Mouse (Mus musculus) CH12.LX (cell line): ENCODE data around the gene Ephx1. TPM values are rescaled to one million over a fixed set of nuclear protein-coding genes. Genes with fewer than 3 reads are reported as not detected.

Experiments used
- DNase-seq: peaks from one replicate; pipeline ENCODE4 v3.0.0-alpha.2; 2013; ENCODE audit errors: extremely low read depth
- H3K27ac ChIP-seq: 2 replicates; pipeline ENCODE4 v1.5.1; 2012; ENCODE audit warnings: low read depth, mild to moderate bottlenecking, control low read depth, moderate library complexity; ENCODE audit not compliant: insufficient read depth
- H3K27me3 ChIP-seq: replicated peaks from 2 replicates; pipeline ENCODE3; 2012; ENCODE audit warnings: inconsistent platforms
- H3K36me3 ChIP-seq, 2 experiments: replicated peaks in 1 of 2; 2 replicates each; pipeline versions ENCODE3 to v1.6.1; 2012; ENCODE audit warnings: inconsistent platforms in 1 of 2, low read length in 1 of 2, mild to moderate bottlenecking in 1 of 2, mixed read lengths in 1 of 2, moderate library complexity in 1 of 2; ENCODE audit not compliant: control insufficient read depth in 1 of 2, insufficient read depth in 1 of 2
- H3K4me1 ChIP-seq, 2 experiments: 2 replicates each; pipeline ENCODE4 v1.6.1; 2012; ENCODE audit warnings: inconsistent platforms in 1 of 2, moderate library complexity in 1 of 2; ENCODE audit not compliant: insufficient read depth in 2 of 2, control insufficient read depth in 1 of 2
- H3K4me2 ChIP-seq: 2 replicates; pipeline ENCODE4 v1.6.1; 2012; ENCODE audit warnings: low read depth, mild to moderate bottlenecking, control low read depth; ENCODE audit not compliant: poor library complexity, insufficient read depth, severe bottlenecking
- H3K4me3 ChIP-seq, 3 experiments: fragments of 150-350 bp in 1 of 3; sonication (generic) in 1 of 3; replicated peaks in 1 of 3; 2 replicates each; pipeline versions ENCODE3 to v1.5.1; 2011 to 2012; ENCODE audit warnings: low read depth in 2 of 3, low read length in 2 of 3, mild to moderate bottlenecking in 2 of 3, moderate library complexity in 2 of 3, control low read depth in 1 of 3, improper control_type of control experiment in 1 of 3, inconsistent platforms in 1 of 3, mixed read lengths in 1 of 3; ENCODE audit not compliant: poor library complexity in 1 of 3
- H3K79me2 ChIP-seq: replicated peaks from 2 replicates; pipeline ENCODE4 v1.6.1; 2012; ENCODE audit warnings: mild to moderate bottlenecking, moderate library complexity; ENCODE audit not compliant: control insufficient read depth, poor library complexity, insufficient read depth, severe bottlenecking; ENCODE audit errors: extremely low read depth
- H3K9ac ChIP-seq: 2 replicates; pipeline ENCODE4 v1.6.1; 2012; ENCODE audit warnings: low read depth, mild to moderate bottlenecking, control low read depth, moderate library complexity; ENCODE audit not compliant: insufficient read depth
- H3K9me3 ChIP-seq: replicated peaks from 2 replicates; pipeline ENCODE3; 2012; ENCODE audit warnings: low read length, inconsistent platforms, mixed read lengths
- BHLHE40 ChIP-seq: IDR thresholded peaks from 2 replicates; pipeline ENCODE4 v1.6.1; 2011; ENCODE audit warnings: mild to moderate bottlenecking, low read depth, low read length, improper control_type of control experiment
- CHD1 ChIP-seq: IDR thresholded peaks from 2 replicates; pipeline ENCODE4 v1.6.1; 2012; ENCODE audit warnings: low read depth, low read length, improper control_type of control experiment, inconsistent platforms
- CTCF ChIP-seq, 2 experiments: IDR thresholded peaks in 1 of 2; conservative IDR thresholded peaks in 1 of 2; 2 replicates each; pipeline ENCODE4 v1.5.1; 2011 to 2012; ENCODE audit warnings: low read depth in 2 of 2, low read length in 2 of 2, improper control_type of control experiment in 1 of 2, inconsistent platforms in 1 of 2, mild to moderate bottlenecking in 1 of 2, moderate library complexity in 1 of 2
- E2F4 ChIP-seq: IDR thresholded peaks from 2 replicates; pipeline ENCODE4 v1.6.1; 2011; ENCODE audit warnings: low read depth, low read length, improper control_type of control experiment; ENCODE audit not compliant: insufficient replicate concordance
- GABPA ChIP-seq: IDR thresholded peaks from 2 replicates; pipeline ENCODE4 v1.6.1; 2012; ENCODE audit warnings: low read depth, low read length, improper control_type of control experiment, inconsistent platforms; ENCODE audit not compliant: insufficient replicate concordance
- HCFC1 ChIP-seq: IDR thresholded peaks from 2 replicates; pipeline ENCODE4 v1.6.1; 2012; ENCODE audit warnings: low read depth, mild to moderate bottlenecking, inconsistent platforms, low read length, improper control_type of control experiment
- JUN ChIP-seq: IDR thresholded peaks from 2 replicates; pipeline ENCODE4 v1.6.1; 2011; ENCODE audit warnings: low read depth, mild to moderate bottlenecking, low read length, improper control_type of control experiment, moderate library complexity; ENCODE audit not compliant: insufficient read depth
- JUND ChIP-seq: conservative IDR thresholded peaks from 2 replicates; pipeline ENCODE4 v1.6.1; 2011; ENCODE audit warnings: low read depth, low read length, improper control_type of control experiment
- MAFK ChIP-seq: IDR thresholded peaks from 2 replicates; pipeline ENCODE4 v1.6.1; 2011; ENCODE audit warnings: low read length, improper control_type of control experiment; ENCODE audit not compliant: insufficient replicate concordance
- MAX ChIP-seq: IDR thresholded peaks from 2 replicates; pipeline ENCODE4 v1.6.1; 2011; ENCODE audit warnings: low read length, improper control_type of control experiment
- MEF2A ChIP-seq: IDR thresholded peaks from 2 replicates; pipeline ENCODE4 v1.6.1; 2014; ENCODE audit warnings: low read depth, mild to moderate bottlenecking, inconsistent platforms, low read length, improper control_type of control experiment, borderline replicate concordance
- NRF1 ChIP-seq: IDR thresholded peaks from 2 replicates; pipeline ENCODE4 v1.6.1; 2014; ENCODE audit warnings: low read depth, mild to moderate bottlenecking, inconsistent platforms, low read length, improper control_type of control experiment, moderate library complexity
- POLR2AphosphoS2 ChIP-seq: IDR thresholded peaks from 2 replicates; pipeline ENCODE4 v1.6.1; 2011; ENCODE audit warnings: low read depth, low read length, improper control_type of control experiment
- RAD21 ChIP-seq: IDR thresholded peaks from 2 replicates; pipeline ENCODE4 v1.6.1; 2011; ENCODE audit warnings: low read depth, mild to moderate bottlenecking, low read length, improper control_type of control experiment, moderate library complexity
- TBP ChIP-seq: conservative IDR thresholded peaks from 2 replicates; pipeline ENCODE4 v1.6.1; 2011; ENCODE audit warnings: low read depth, low read length, improper control_type of control experiment
- USF1 ChIP-seq: IDR thresholded peaks from 2 replicates; pipeline ENCODE4 v1.6.1; 2014; ENCODE audit warnings: low read depth, mild to moderate bottlenecking, inconsistent platforms, low read length, improper control_type of control experiment
- USF2 ChIP-seq: conservative IDR thresholded peaks from 2 replicates; pipeline ENCODE4 v1.6.1; 2011; ENCODE audit warnings: low read depth, low read length, improper control_type of control experiment
- ZKSCAN1 ChIP-seq: IDR thresholded peaks from 2 replicates; pipeline ENCODE4 v1.6.1; 2012; ENCODE audit warnings: low read depth, inconsistent platforms, low read length, improper control_type of control experiment, borderline replicate concordance
- dilution Hi-C: fragments of 300-500 bp; cut with MboI; formaldehyde crosslinking; loops from 2 replicates; pipeline ENCODE4 v1.14.3; 2020; ENCODE audit warnings: low sequenced_read_pairs; ENCODE audit not compliant: extremely low pct_unique_long_range_greater_than_20kb, extremely low pct_ligation_motif_present
- in situ Hi-C: fragments of 300-500 bp; cut with MboI; formaldehyde crosslinking; loops from 3 replicates; pipeline ENCODE4 v1.14.3; 2019; ENCODE audit warnings: low sequenced_read_pairs, low pct_ligation_motif_present, low pct_unique_long_range_greater_than_20kb, mixed read lengths
- polyA plus RNA-seq: library from polyadenylated mRNA; unstranded; fragments of >175 nt; gene quantifications from 2 replicates; pipeline ENCODE4 v1.2.1, GENCODE M21; 2012; ENCODE audit warnings: low read depth; ENCODE audit not compliant: insufficient read length
- total RNA-seq, 2 experiments: library from RNA; depleted of rRNA; stranded (reverse); fragments of 300-350 nt in 1 of 2; fragments of >200 nt in 1 of 2; gene quantifications; 2 replicates each; pipeline ENCODE4 v1.2.3; 2012 to 2014

Gene Ephx1
- total and polyA plus RNA-seq, 3 experiments, result 10.7 to 20.7 (median 12.0) TPM

GRCm38 (mm10) chr1:180980464-180980863 lies 40.2 kb downstream of the Ephx1 start:
- H3K4me3 ChIP-seq, result no peak overlapping the region
- H3K9me3 ChIP-seq, result peaks cover 3% of the 10 kb centered on the region
- H3K79me2 ChIP-seq, result no peaks in the 10 kb centered on the region
- H3K9ac ChIP-seq, result no peak overlapping the region
- TF ChIP-seq GABPA (no peak), TBP (no peak), POLR2AphosphoS2 (no peak), E2F4 (no peak), CTCF (conservative IDR thresholded peaks at IDR 0.05 in 1 of 2, IDR thresholded peaks at IDR 0.05 in 1 of 2; ENCODE audit: low read depth in 2 of 2, low read length in 2 of 2) (peak; percentile 10 to 52; a peak in 2 of 4 replicates)
- H3K27me3 ChIP-seq, result peaks cover 3% of the 10 kb centered on the region
- no peak overlapping the region for H3K27ac ChIP-seq
- in situ Hi-C loops (no loop called here), dilution Hi-C loops (no loop called here)
- H3K4me2 ChIP-seq, result no peak overlapping the region
- no peaks in the 10 kb centered on the region for H3K4me1 ChIP-seq
- peak; percentile 40 for DNase-seq
- H3K36me3 ChIP-seq, result no peaks in the 10 kb centered on the region

- H3K4me2 ChIP-seq, result no peak overlapping the region
- DNase-seq, result no peak
- no peak overlapping the region for H3K9ac ChIP-seq
- TF ChIP-seq MAX (no peak), JUN (no peak), USF1 (no peak), MAFK (no peak), RAD21 (no peak), HCFC1 (no peak), ZKSCAN1 (no peak), JUND (no peak), BHLHE40 (no peak), GABPA (no peak), NRF1 (no peak), USF2 (no peak), CHD1 (no peak), MEF2A (no peak)
- H3K4me3 ChIP-seq, result no peak overlapping the region
- H3K36me3 ChIP-seq, result no peaks in the 10 kb centered on the region
- H3K9me3 ChIP-seq, result peaks cover 3% of the 10 kb centered on the region
- no peaks in the 10 kb centered on the region for H3K79me2 ChIP-seq
- H3K4me1 ChIP-seq, result peaks cover 0 to 1% of the 10 kb centered on the region in 2 experiments; a peak in 1 of 4 replicates
- no peak overlapping the region for H3K27ac ChIP-seq
- dilution Hi-C loops, result no loop called here
- in situ Hi-C loops, result no loop called here
- no peaks in the 10 kb centered on the region for H3K27me3 ChIP-seq
Measured at GRCm38 (mm10) chr1:180979484-180980251, 41.0 kb downstream of the Ephx1 start.
